ENCODE assay signal across 8 mouse cellular contexts in genomic region chr12:40220001-40220570, GRCm38 (mm10). TPM values are rescaled to one million over a fixed set of nuclear protein-coding genes. Genes with fewer than 3 reads are reported as not detected.
A peak's percentile ranks its signal among the peaks of the same experiment; 100 is the strongest.
DNase-seq lines count a peak whose midpoint lies in the region; ATAC-seq and TF ChIP-seq lines count a peak whose summit lies in the region.

No protein-coding gene starts in this region.

- peaks cover 42% of the 10 kb centered on the region for H3K36me3 ChIP-seq in megakaryocyte, embryonic 14.5 days (replicated peaks; ENCODE audit: low read length)
- peaks cover 27% of the 10 kb centered on the region for H3K36me3 ChIP-seq in heart, embryonic 13.5 days
- 0 out of 2 replicates have a peak, but pooled peaks cover 10% of the 10 kb centered on the region for H3K36me3 ChIP-seq in kidney, postnatal 0 days (ENCODE audit: insufficient read depth, low read length)

- H3K9ac ChIP-seq in heart, embryonic 13.5 days = peak overlapping the region; percentile 99
- H3K9ac ChIP-seq in kidney, postnatal 0 days (ENCODE audit: low read depth, low read length) = 0 out of 2 replicates have a peak overlapping the region, but pooled peaks have one; percentile 10

- DNase-seq in kidney, postnatal 0 days (ENCODE audit: low spot score) = no peak
- DNase-seq in lung, postnatal 25 days (ENCODE audit: low spot score) = peak; percentile 48
- no peak for DNase-seq in spleen, adult 18-20 months
- no peak for DNase-seq in natural killer cell, adult 2 months (ENCODE audit: low spot score in 2 of 2)

- H3K9me3 ChIP-seq in megakaryocyte, embryonic 14.5 days = no peaks in the 10 kb centered on the region
- no peaks in the 10 kb centered on the region for H3K9me3 ChIP-seq in heart, embryonic 13.5 days
- no peaks in the 10 kb centered on the region for H3K9me3 ChIP-seq in kidney, postnatal 0 days (replicated peaks; ENCODE audit: low read length)

- H3K4me1 ChIP-seq in megakaryocyte, embryonic 14.5 days = peaks cover 41% of the 10 kb centered on the region
- peaks cover 6% of the 10 kb centered on the region for H3K4me1 ChIP-seq in cortical plate, adult 2 months (ENCODE audit: control insufficient read depth, insufficient read depth, low read length)
- peaks cover 34% of the 10 kb centered on the region for H3K4me1 ChIP-seq in heart, embryonic 13.5 days
- no peaks in the 10 kb centered on the region; the same call in 1 of the 2 replicates for H3K4me1 ChIP-seq in kidney, postnatal 0 days (replicated peaks; ENCODE audit: insufficient read depth, low read length)

- H3K27ac ChIP-seq in cortical plate, adult 2 months (ENCODE audit: insufficient read depth, low read length) = 0 out of 2 replicates have a peak overlapping the region, but pooled peaks have one; percentile 13
- H3K27ac ChIP-seq in heart, embryonic 13.5 days (replicated peaks) = peak overlapping the region; percentile 8
- no peak overlapping the region for H3K27ac ChIP-seq in kidney, postnatal 0 days

- ATAC-seq in megakaryocyte, adult 5-6 weeks (ENCODE audit: poor library complexity, severe bottlenecking) = no peak
- no peak for ATAC-seq in heart, embryonic 13.5 days (ENCODE audit: extremely low read depth, insufficient number of reproducible peaks, low FRiP score, low TSS enrichment)
- no peak for ATAC-seq in kidney, postnatal 0 days (replicated peaks; ENCODE audit: low FRiP score, low read depth)

- no peak for TF ChIP-seq POLR2A in cortical plate, adult 2 months (IDR thresholded peaks at IDR 0.05; ENCODE audit: extremely low read depth, insufficient read depth, low read length)

- H3K27me3 ChIP-seq in megakaryocyte, embryonic 14.5 days (replicated peaks) = no peaks in the 10 kb centered on the region
- no peaks in the 10 kb centered on the region for H3K27me3 ChIP-seq in heart, embryonic 13.5 days (replicated peaks)
- H3K27me3 ChIP-seq in kidney, postnatal 0 days (ENCODE audit: insufficient read depth, low read length) = no peaks in the 10 kb centered on the region

- no peak for TF ChIP-seq CTCF in cortical plate, adult 2 months (IDR thresholded peaks at IDR 0.05; ENCODE audit: extremely low read depth, insufficient read depth, low read length)
- no peak for TF ChIP-seq CTCF in kidney, postnatal 0 days (IDR thresholded peaks at IDR 0.05; ENCODE audit: low read depth)

- H3K4me3 ChIP-seq in megakaryocyte, embryonic 14.5 days (replicated peaks) = peak overlapping the region; percentile 98
- H3K4me3 ChIP-seq in cortical plate, adult 2 months (ENCODE audit: insufficient read depth, low read length) = peak overlapping the region; percentile 28
- H3K4me3 ChIP-seq in heart, embryonic 13.5 days = peak overlapping the region; percentile 99
- peak overlapping the region; percentile 17 for H3K4me3 ChIP-seq in kidney, postnatal 0 days (replicated peaks; ENCODE audit: low read depth, low read length)

- WGBS in heart, embryonic 13.5 days = 40% methylated on average over 3 of the region's 3 CpGs
- WGBS in kidney, postnatal 0 days = 24% methylated on average over 3 of the region's 3 CpGs

- H3K4me2 ChIP-seq in heart, embryonic 13.5 days = peak overlapping the region; percentile 84
- peak overlapping the region; percentile 71 for H3K4me2 ChIP-seq in kidney, postnatal 0 days (ENCODE audit: low read length)

RNA-seq across cellular contexts. Expression of gene Lsmem1, which starts 20.8 kb away (rescaled TPM):
- 0.27 TPM in 1 of 2 replicates, not detected in the other for polyA plus RNA-seq in megakaryocyte, embryonic 14.5 days (2012; ENCODE audit: insufficient read depth, low replicate concordance)
- total RNA-seq in megakaryocyte, adult 5-6 weeks (2015) = not detected in 2 replicates
- 0.26 TPM in 1 of 2 replicates, not detected in the other for total RNA-seq in megakaryocyte, adult 5-6 weeks (2017)
- polyA plus RNA-seq in cortical plate, adult 2 months (2012; rRNA removed) = 0.81 and 0.86 TPM in 2 replicates
- 26.9 and 28.1 TPM in 2 replicates for polyA plus RNA-seq in heart, embryonic 13.5 days (2015; fragmentation: Nextera tagmentation; extraction: Ambion mirVana)
- polyA plus RNA-seq in kidney, postnatal 0 days (2015; fragmentation: Nextera tagmentation; extraction: Ambion mirVana) = 0.13 TPM in 1 of 2 replicates, not detected in the other

RNA-seq across cellular contexts. Expression of gene Ifrd1, which starts 28.2 kb away (rescaled TPM):
- polyA plus RNA-seq in megakaryocyte, embryonic 14.5 days (2012; ENCODE audit: insufficient read depth, low replicate concordance) = 40.6 and 71.8 TPM in 2 replicates
- total RNA-seq in megakaryocyte, adult 5-6 weeks (2015) = 135 and 150 TPM in 2 replicates
- 99.7 and 100 TPM in 2 replicates for total RNA-seq in megakaryocyte, adult 5-6 weeks (2017)
- polyA plus RNA-seq in cortical plate, adult 2 months (2012; rRNA removed) = 69.2 and 70.4 TPM in 2 replicates
- polyA plus RNA-seq in heart, embryonic 13.5 days (2015; fragmentation: Nextera tagmentation; extraction: Ambion mirVana) = 98.0 and 98.2 TPM in 2 replicates
- 107 and 119 TPM in 2 replicates for polyA plus RNA-seq in kidney, postnatal 0 days (2015; fragmentation: Nextera tagmentation; extraction: Ambion mirVana)

Comparison
In these comparisons a context has a peak if more than half of its experiments do, and no peak if none do; other contexts are left out.
1. H3K4me3 ChIP-seq: peak in every context shown above with its lines; median percentile 99 in heart, embryonic 13.5 days; 98 in megakaryocyte, embryonic 14.5 days; 28 in cortical plate, adult 2 months; 17 in kidney, postnatal 0 days.
2. RNA of gene Lsmem1, which starts 20.8 kb away (polyA plus RNA-seq): 26.9 to 28.1 TPM in heart, embryonic 13.5 days; 0.81 to 0.86 TPM in cortical plate, adult 2 months, 0.27 TPM in megakaryocyte, embryonic 14.5 days and 0.13 TPM in kidney, postnatal 0 days; every median in the first group is over 10 times any median in the second.